Mouse (Mus musculus) lung, postnatal 0 days (tissue): ENCODE data around the gene Chadl.

Experiments used
- CTCF ChIP-seq: IDR thresholded peaks from 2 replicates; pipeline ENCODE4 v1.5.1; 2016; ENCODE audit warnings: antibody characterized with exemption, mild to moderate bottlenecking
- EP300 ChIP-seq: IDR thresholded peaks from 2 replicates; pipeline ENCODE4 v1.6.1; 2016; ENCODE audit warnings: antibody characterized with exemption, mild to moderate bottlenecking, control low read depth

DNA sequence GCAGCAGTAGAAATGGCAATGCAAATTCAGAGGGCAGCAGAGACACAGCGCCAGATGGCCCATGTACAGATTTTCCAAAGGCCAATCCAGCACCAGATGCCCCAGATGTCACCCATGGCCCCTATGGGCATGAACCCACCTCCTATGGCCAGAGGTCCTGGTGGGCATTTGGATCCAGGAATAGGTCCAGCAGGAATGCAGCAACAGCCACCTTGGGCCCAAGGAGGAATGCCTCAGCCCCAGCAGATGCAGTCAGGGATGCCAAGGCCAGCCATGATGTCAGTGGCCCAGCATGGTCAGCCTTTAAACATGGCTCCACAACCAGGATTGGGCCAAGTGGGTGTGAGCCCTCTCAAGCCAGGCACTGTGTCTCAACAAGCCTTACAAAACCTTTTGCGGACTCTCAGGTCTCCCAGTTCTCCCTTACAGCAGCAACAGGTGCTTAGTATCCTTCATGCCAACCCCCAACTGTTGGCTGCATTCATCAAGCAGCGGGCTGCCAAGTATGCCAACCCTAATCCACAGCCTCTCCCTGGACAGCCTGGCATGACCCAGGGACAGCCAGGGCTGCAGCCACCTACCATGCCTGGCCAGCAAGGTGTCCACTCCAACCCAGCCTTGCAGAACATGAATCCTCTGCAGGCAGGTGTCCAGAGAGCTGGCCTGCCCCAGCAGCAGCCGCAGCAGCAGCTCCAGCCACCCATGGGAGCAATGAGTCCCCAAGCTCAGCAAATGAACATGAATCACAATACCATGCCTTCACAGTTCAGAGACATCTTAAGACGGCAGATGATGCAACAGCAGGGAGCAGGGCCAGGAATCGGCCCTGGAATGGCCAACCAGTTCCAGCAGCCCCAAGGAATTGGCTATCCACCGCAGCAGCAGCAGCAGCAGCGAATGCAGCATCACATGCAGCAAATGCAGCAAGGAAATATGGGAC is 47.3 kb downstream of the Chadl start:
- no peak for TF ChIP-seq CTCF
- no peak for TF ChIP-seq EP300
